Mouse (Mus musculus) heart, embryonic 13.5 days (tissue): Measurements from ENCODE around the gene Kcnj4. TPM values are rescaled to one million over a fixed set of nuclear protein-coding genes. Genes with fewer than 3 reads are reported as not detected.

Source experiments
- ATAC-seq: fragments of 200-750 bp; cut with Nextera tagmentation; 2 replicates; pipeline ENCODE4 v1.8.0; 2017; ENCODE audit warnings: moderate TSS enrichment; ENCODE audit not compliant: insufficient number of reproducible peaks, low FRiP score, low TSS enrichment; ENCODE audit errors: extremely low read depth
- H3K27ac ChIP-seq: fragments of 300-500 bp; sonication (generic); replicated peaks from 2 replicates; pipeline ENCODE4 v1.5.1; 2015; ENCODE audit warnings: moderate library complexity, mild to moderate bottlenecking, inconsistent platforms
- H3K27me3 ChIP-seq: fragments of 300-500 bp; sonication (generic); replicated peaks from 2 replicates; pipeline ENCODE4 v1.6.1; 2015; ENCODE audit warnings: mild to moderate bottlenecking, inconsistent platforms
- H3K36me3 ChIP-seq: fragments of 300-500 bp; sonication (generic); 2 replicates; pipeline ENCODE4 v1.6.1; 2015; ENCODE audit warnings: mild to moderate bottlenecking, inconsistent platforms
- H3K4me1 ChIP-seq: fragments of 300-500 bp; sonication (generic); 2 replicates; pipeline ENCODE4 v1.6.1; 2015; ENCODE audit warnings: inconsistent platforms
- H3K4me2 ChIP-seq: fragments of 300-500 bp; sonication (generic); 2 replicates; pipeline ENCODE4 v1.6.1; 2015; ENCODE audit warnings: inconsistent platforms, mild to moderate bottlenecking, moderate library complexity
- H3K4me3 ChIP-seq: fragments of 300-500 bp; sonication (generic); 2 replicates; pipeline ENCODE4 v1.5.1; 2015; ENCODE audit warnings: moderate library complexity, mild to moderate bottlenecking, inconsistent platforms
- H3K9ac ChIP-seq: fragments of 300-500 bp; sonication (generic); 2 replicates; pipeline ENCODE4 v1.6.1; 2015; ENCODE audit warnings: inconsistent platforms, mild to moderate bottlenecking, moderate library complexity
- H3K9me3 ChIP-seq: fragments of 300-500 bp; sonication (generic); 2 replicates; pipeline ENCODE4 v1.6.1; 2016; ENCODE audit warnings: inconsistent platforms
- WGBS: fragments of 180-500 bp; shearing (Covaris S2); methylation state at CpG from one replicate; pipeline ENCODE4 v1.1.7; 2015; ENCODE audit warnings: mixed read lengths; 5-methylcytosine and 5-hydroxymethylcytosine counted together
- polyA plus RNA-seq: library from polyadenylated mRNA; unstranded; fragments of >200 nt; fragmentation: Nextera tagmentation; extraction: Ambion mirVana; gene quantifications from 2 replicates; pipeline ENCODE4 v1.2.1, GENCODE M21; 2015

The Kcnj4 gene
- polyA plus RNA-seq = 0.19 and 0.21 TPM in 2 replicates

GRCm38 (mm10) chr15:79504707-79505452 is at the start of gene Kcnj4:
Kcnj4 (minus strand) TSS chr15:79505241.
- Histone ChIP-seq H3K36me3 (no peaks in the 10 kb centered on the region), H3K4me1 (peaks cover 53% of the 10 kb centered on the region), H3K4me2 (peak within 1 kb of the TSS; percentile 99), H3K27ac (no peak within 1 kb of the TSS), H3K4me3 (peak within 1 kb of the TSS; percentile 67), H3K9ac (peak within 1 kb of the TSS; percentile 85), H3K27me3 (peaks cover 98% of the 10 kb centered on the region), H3K9me3 (no peaks in the 10 kb centered on the region)
- under 1% methylated on average over 60 of the region's 60 CpGs for WGBS
- no peak for ATAC-seq

- WGBS = 63% methylated on average over 5 of the region's 5 CpGs
- no peaks in the 10 kb centered on the region for H3K4me1 ChIP-seq
- H3K4me3 ChIP-seq = no peak overlapping the region
- ATAC-seq = no peak
- no peak overlapping the region for H3K9ac ChIP-seq
- H3K9me3 ChIP-seq = no peaks in the 10 kb centered on the region
- no peaks in the 10 kb centered on the region for H3K36me3 ChIP-seq
- H3K4me2 ChIP-seq = no peak overlapping the region
- H3K27ac ChIP-seq = no peak overlapping the region
- H3K27me3 ChIP-seq = peaks cover 32% of the 10 kb centered on the region
Measured at GRCm38 (mm10) chr15:79552566-79552965, 47.5 kb upstream of the Kcnj4 start.

- 95% methylated on average over 2 of the region's 2 CpGs for WGBS
- no peak overlapping the region for H3K4me3 ChIP-seq
- no peaks in the 10 kb centered on the region for H3K9me3 ChIP-seq
- no peak overlapping the region for H3K9ac ChIP-seq
- no peak for ATAC-seq
- H3K27me3 ChIP-seq = peaks cover 26% of the 10 kb centered on the region
- H3K36me3 ChIP-seq = peaks cover 15% of the 10 kb centered on the region
- H3K4me1 ChIP-seq = peaks cover 22% of the 10 kb centered on the region
- no peak overlapping the region for H3K27ac ChIP-seq
- H3K4me2 ChIP-seq = no peak overlapping the region
Measured at GRCm38 (mm10) chr15:79548226-79548625, 43.2 kb upstream of the Kcnj4 start.

- H3K27me3 ChIP-seq = peaks cover 22% of the 10 kb centered on the region
- H3K4me1 ChIP-seq = peaks cover 26% of the 10 kb centered on the region
- H3K36me3 ChIP-seq = peaks cover 24% of the 10 kb centered on the region
- no peaks in the 10 kb centered on the region for H3K9me3 ChIP-seq
- WGBS = 75% methylated on average over 17 of the region's 17 CpGs
- H3K9ac ChIP-seq = peak overlapping the region; percentile 78
- H3K27ac ChIP-seq = peak overlapping the region; percentile 95
- peak overlapping the region; percentile 80 for H3K4me2 ChIP-seq
- peak overlapping the region; percentile 78 for H3K4me3 ChIP-seq
- ATAC-seq = no peak
Measured at GRCm38 (mm10) chr15:79547289-79547820, 42.3 kb upstream of the Kcnj4 start.

- WGBS = 2% methylated on average over 84 of the region's 84 CpGs
- H3K4me3 ChIP-seq = peak within 1 kb of the TSS; percentile 78
- H3K27me3 ChIP-seq = peaks cover 19% of the 10 kb centered on the region
- H3K9ac ChIP-seq = peak within 1 kb of the TSS; percentile 98
- peaks cover 31% of the 10 kb centered on the region for H3K4me1 ChIP-seq
- peak within 1 kb of the TSS; percentile 80 for H3K4me2 ChIP-seq
- no peaks in the 10 kb centered on the region for H3K9me3 ChIP-seq
- peaks cover 31% of the 10 kb centered on the region for H3K36me3 ChIP-seq
- ATAC-seq = peak; percentile 96
- peak within 1 kb of the TSS; percentile 99 for H3K27ac ChIP-seq
Measured at GRCm38 (mm10) chr15:79546410-79547288, 41.6 kb upstream of the Kcnj4 start, which contains the start of gene Ddx17. Ddx17 (minus strand) TSS chr15:79546741.

- peak; percentile 70 for ATAC-seq
- H3K4me3 ChIP-seq = peak overlapping the region; percentile 78
- H3K4me2 ChIP-seq = peak overlapping the region; percentile 80
- 0% methylated on average over 52 of the region's 52 CpGs for WGBS
- peaks cover 35% of the 10 kb centered on the region for H3K4me1 ChIP-seq
- H3K27me3 ChIP-seq = peaks cover 16% of the 10 kb centered on the region
- peak overlapping the region; percentile 98 for H3K9ac ChIP-seq
- peak overlapping the region; percentile 99 for H3K27ac ChIP-seq
- no peaks in the 10 kb centered on the region for H3K9me3 ChIP-seq
- H3K36me3 ChIP-seq = peaks cover 37% of the 10 kb centered on the region
Measured at GRCm38 (mm10) chr15:79545921-79546399, 40.9 kb upstream of the Kcnj4 start.

GRCm38 (mm10) chr15:79545496-79545895 is 40.5 kb upstream of the Kcnj4 start:
- ATAC-seq = no peak
- peak overlapping the region; percentile 78 for H3K4me3 ChIP-seq
- peaks cover 42% of the 10 kb centered on the region for H3K36me3 ChIP-seq
- peak overlapping the region; percentile 98 for H3K9ac ChIP-seq
- H3K27me3 ChIP-seq = peaks cover 13% of the 10 kb centered on the region
- H3K9me3 ChIP-seq = no peaks in the 10 kb centered on the region
- H3K4me1 ChIP-seq = peaks cover 38% of the 10 kb centered on the region
- 4% methylated on average over 3 of the region's 3 CpGs for WGBS
- H3K27ac ChIP-seq = peak overlapping the region; percentile 99
- peak overlapping the region; percentile 80 for H3K4me2 ChIP-seq

GRCm38 (mm10) chr15:79543968-79544367 is 38.9 kb upstream of the Kcnj4 start:
- Histone ChIP-seq H3K9me3 (no peaks in the 10 kb centered on the region), H3K4me1 (peaks cover 43% of the 10 kb centered on the region), H3K27ac (no peak overlapping the region), H3K27me3 (peaks cover 3% of the 10 kb centered on the region; the same call in 1 of the 2 replicates), H3K4me2 (peak overlapping the region; percentile 80), H3K4me3 (peak overlapping the region; percentile 78), H3K9ac (peak overlapping the region; percentile 34), H3K36me3 (peaks cover 57% of the 10 kb centered on the region)
- 88% methylated on average over 3 of the region's 3 CpGs for WGBS
- no peak for ATAC-seq

- H3K4me2 ChIP-seq = no peak overlapping the region
- H3K4me3 ChIP-seq = no peak overlapping the region
- peaks cover 6% of the 10 kb centered on the region for H3K4me1 ChIP-seq
- H3K9ac ChIP-seq = no peak overlapping the region
- H3K27me3 ChIP-seq = no peaks in the 10 kb centered on the region
- H3K9me3 ChIP-seq = no peaks in the 10 kb centered on the region
- H3K36me3 ChIP-seq = peaks cover 100% of the 10 kb centered on the region
- no peak overlapping the region for H3K27ac ChIP-seq
- WGBS = 82% methylated on average over 3 of the region's 3 CpGs
- ATAC-seq = no peak
Measured at GRCm38 (mm10) chr15:79533796-79534195, 28.8 kb upstream of the Kcnj4 start.

- WGBS = 71% methylated on average over 7 of the region's 7 CpGs
- no peaks in the 10 kb centered on the region for H3K9me3 ChIP-seq
- no peak overlapping the region for H3K4me3 ChIP-seq
- no peak overlapping the region for H3K27ac ChIP-seq
- no peak overlapping the region for H3K9ac ChIP-seq
- peaks cover 99% of the 10 kb centered on the region for H3K36me3 ChIP-seq
- ATAC-seq = no peak
- peaks cover 4% of the 10 kb centered on the region; the same call in 1 of the 2 replicates for H3K4me1 ChIP-seq
- no peak overlapping the region for H3K4me2 ChIP-seq
- H3K27me3 ChIP-seq = no peaks in the 10 kb centered on the region
Measured at GRCm38 (mm10) chr15:79529935-79530334, 24.9 kb upstream of the Kcnj4 start.
